28 mouse cellular contexts compared by ENCODE assay signal in the genomic region with DNA sequence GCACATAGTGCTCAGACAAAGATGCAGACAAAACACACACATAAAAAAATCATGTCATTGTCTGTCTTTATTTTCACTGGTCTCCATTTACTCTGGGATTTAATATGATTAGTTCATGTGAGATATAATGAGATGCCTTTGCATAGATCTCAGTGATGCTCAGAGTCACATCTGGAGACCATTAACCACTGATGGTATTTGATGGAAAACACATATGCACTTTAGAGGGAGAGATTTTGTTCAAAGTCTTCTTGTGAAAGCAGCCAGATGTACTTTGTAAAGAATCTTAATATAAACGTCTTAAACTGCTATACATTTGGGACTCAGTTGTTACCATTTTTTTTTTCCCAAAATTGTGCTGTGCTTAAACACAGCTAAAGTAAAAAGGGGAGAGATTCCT.
DNase-seq lines count a peak whose midpoint lies in the region; ATAC-seq lines count a peak whose summit lies in the region.
"Had no signal": no experiment of that assay in that cellular context is flagged by ENCODE, and none has a peak within 500 bp of the region (broad histone marks: within the 10 kb centered on the region; RNA-seq: fewer than 3 reads in every experiment).

No protein-coding gene starts in this region.

- H3K4me2 ChIP-seq in embryonic facial prominence, embryonic 12.5 days (replicated peaks) = no peak overlapping the region
- H3K4me2 ChIP-seq in embryonic facial prominence, embryonic 14.5 days (ENCODE audit: low read depth, low read length) = no peak overlapping the region
- H3K4me2 ChIP-seq in limb, embryonic 15.5 days = no peak overlapping the region
- H3K4me2 ChIP-seq: forebrain, embryonic 13.5 days; heart, embryonic 11.5 days; hindbrain, embryonic 13.5 days had no signal

- 15% methylated on average over 1 of the region's 1 CpGs for WGBS in embryonic facial prominence, embryonic 12.5 days
- WGBS in embryonic facial prominence, embryonic 14.5 days = 20% methylated on average over 1 of the region's 1 CpGs
- 20% methylated on average over 1 of the region's 1 CpGs for WGBS in limb, embryonic 15.5 days

- H3K27me3 ChIP-seq in embryonic facial prominence, embryonic 12.5 days = no peaks in the 10 kb centered on the region
- no peaks in the 10 kb centered on the region for H3K27me3 ChIP-seq in embryonic facial prominence, embryonic 14.5 days (replicated peaks; ENCODE audit: control insufficient read depth, insufficient read depth, low read length)
- no peaks in the 10 kb centered on the region for H3K27me3 ChIP-seq in limb, embryonic 15.5 days
- H3K27me3 ChIP-seq: CH12.LX; hindbrain, embryonic 13.5 days had no signal

- H3K36me3 ChIP-seq in embryonic facial prominence, embryonic 12.5 days = no peaks in the 10 kb centered on the region
- H3K36me3 ChIP-seq in embryonic facial prominence, embryonic 14.5 days (ENCODE audit: control insufficient read depth, insufficient read depth, low read length) = no peaks in the 10 kb centered on the region
- H3K36me3 ChIP-seq in limb, embryonic 15.5 days = no peaks in the 10 kb centered on the region
- H3K36me3 ChIP-seq: forebrain, embryonic 10.5 days; G1E; hindbrain, embryonic 10.5 days; hindbrain, embryonic 13.5 days had no signal

- 0 out of 2 replicates have a peak overlapping the region, but pooled peaks have one; percentile 75 for H3K27ac ChIP-seq in embryonic facial prominence, embryonic 12.5 days
- H3K27ac ChIP-seq in embryonic facial prominence, embryonic 14.5 days (replicated peaks; ENCODE audit: low read depth, low read length) = peak overlapping the region; percentile 19; the same call in 1 of the 2 replicates
- peak overlapping the region; percentile 61 for H3K27ac ChIP-seq in limb, embryonic 15.5 days
- H3K27ac ChIP-seq: forebrain, embryonic 10.5 days; forebrain, embryonic 13.5 days; gastrocnemius, adult 2 months; hindbrain, embryonic 10.5 days; hindbrain, embryonic 13.5 days had no signal

- H3K4me3 ChIP-seq in embryonic facial prominence, embryonic 12.5 days = no peak overlapping the region
- H3K4me3 ChIP-seq in embryonic facial prominence, embryonic 14.5 days (ENCODE audit: low read depth, low read length) = no peak overlapping the region
- no peak overlapping the region for H3K4me3 ChIP-seq in limb, embryonic 15.5 days
- H3K4me3 ChIP-seq: forebrain, embryonic 10.5 days; forebrain, embryonic 13.5 days; gastrocnemius, adult 2 months; hindbrain, embryonic 10.5 days; hindbrain, embryonic 13.5 days had no signal

- H3K4me1 ChIP-seq in embryonic facial prominence, embryonic 12.5 days = peaks cover 6% of the 10 kb centered on the region; the same call in 1 of the 2 replicates
- 0 out of 2 replicates have a peak, but pooled peaks cover 7% of the 10 kb centered on the region for H3K4me1 ChIP-seq in embryonic facial prominence, embryonic 14.5 days (ENCODE audit: control insufficient read depth, insufficient read depth, low read length)
- peaks cover 2% of the 10 kb centered on the region; the same call in 1 of the 2 replicates for H3K4me1 ChIP-seq in limb, embryonic 15.5 days

- H3K9me3 ChIP-seq in embryonic facial prominence, embryonic 12.5 days = no peaks in the 10 kb centered on the region
- no peaks in the 10 kb centered on the region for H3K9me3 ChIP-seq in embryonic facial prominence, embryonic 14.5 days (ENCODE audit: control insufficient read depth, low read length)
- H3K9me3 ChIP-seq in limb, embryonic 15.5 days = no peaks in the 10 kb centered on the region
- H3K9me3 ChIP-seq: forebrain, embryonic 10.5 days; forebrain, embryonic 13.5 days; G1E; hindbrain, embryonic 10.5 days; hindbrain, embryonic 13.5 days had no signal

- intact Hi-C loops in heart, postnatal 10 days (cut with DNase I) = no loop called here

- DNase-seq in embryo, embryonic 11 days = peak; percentile 33
- no peak for DNase-seq in embryo, embryonic 10 days (ENCODE audit: low spot score)
- DNase-seq in embryonic facial prominence, embryonic 14.5 days (ENCODE audit: low spot score) = peak; percentile 79
- no peak for DNase-seq in cerebellum, postnatal 25 days
- DNase-seq in heart, postnatal 10 days = no peak
- DNase-seq: adrenal gland, postnatal 10 days; adrenal gland, postnatal 36 days; B cell, adult 2 months; cerebellum, adult 2 months; cerebellum, adult 9-11 months; gastrocnemius, adult 2 months; gastrocnemius, postnatal 14 days; heart, adult 11 months; heart, postnatal 36 days; kidney, adult 18-20 months had no signal

- no peak overlapping the region for H3K9ac ChIP-seq in embryonic facial prominence, embryonic 12.5 days
- H3K9ac ChIP-seq in embryonic facial prominence, embryonic 14.5 days (ENCODE audit: low read depth, low read length) = no peak overlapping the region
- no peak overlapping the region for H3K9ac ChIP-seq in limb, embryonic 15.5 days
- H3K9ac ChIP-seq: forebrain, embryonic 13.5 days; hindbrain, embryonic 13.5 days had no signal

- ATAC-seq in embryonic facial prominence, embryonic 12.5 days (ENCODE audit: insufficient number of reproducible peaks, insufficient read depth, low FRiP score, low TSS enrichment) = no peak
- ATAC-seq in embryonic facial prominence, embryonic 14.5 days (ENCODE audit: low read depth) = peak; percentile 72
- no peak for ATAC-seq in limb, embryonic 15.5 days (ENCODE audit: insufficient number of reproducible peaks, low FRiP score, low TSS enrichment, low read depth)
- ATAC-seq: forebrain, embryonic 13.5 days; forebrain, embryonic 16.5 days; hindbrain, embryonic 16.5 days; intestine, embryonic 16.5 days; Patski had no signal

Comparison
In these comparisons a context has a peak if more than half of its experiments do, and no peak if none do; other contexts are left out.
1. DNase-seq: peak in embryo, embryonic 11 days (single experiment) and embryonic facial prominence, embryonic 14.5 days (single experiment); none in embryo, embryonic 10 days (single experiment), cerebellum, postnatal 25 days (0 of 2) and heart, postnatal 10 days (0 of 2).
2. H3K27ac ChIP-seq: peak in every context shown above with its lines; median percentile 75 in embryonic facial prominence, embryonic 12.5 days; 61 in limb, embryonic 15.5 days; 19 in embryonic facial prominence, embryonic 14.5 days.